Mouse (Mus musculus) heart, postnatal 36 days (tissue): ENCODE data around the gene P2ry14. TPM values are rescaled to one million over a fixed set of nuclear protein-coding genes. Genes with fewer than 3 reads are reported as not detected.

Source experiments
- total RNA-seq, 2 experiments: library from RNA; stranded (reverse); gene quantifications; 2 replicates each; pipeline ENCODE4 v1.2.3; 2021

The P2ry14 gene
- total RNA-seq, 2 experiments from 2014 or later, result 5.0 to 5.8 TPM

Other genes with a start within 250 kb of the P2ry14 start
- 1 to 10 TPM; 6.2 to 6.6 TPM for gene Med12l, start 147.8 kb downstream of the P2ry14 start, total RNA-seq
- under 1 TPM in 1 of 2 experiments, not detected in 1; 0.11 TPM for gene Gpr171, start 51.8 kb downstream of the P2ry14 start, total RNA-seq
- gene Gpr87, start 41.5 kb upstream of the P2ry14 start, total RNA-seq, result not detected
- 1 to 10 TPM in 1 of 2 experiments, under 1 TPM in 1; 0.64 to 1.1 TPM for gene P2ry13, start 57.3 kb upstream of the P2ry14 start, total RNA-seq
- 1 to 10 TPM; 2.3 to 2.6 TPM for gene P2ry12, start 109.3 kb upstream of the P2ry14 start, total RNA-seq
- gene Igsf10, start 190.8 kb upstream of the P2ry14 start, total RNA-seq, result 1 to 10 TPM; 2.9 to 3.0 TPM